Mouse (Mus musculus) kidney, adult 2 months (tissue): ENCODE data around the gene Cd151. TPM values are rescaled to one million over a fixed set of nuclear protein-coding genes. Genes with fewer than 3 reads are reported as not detected.

Source experiments
- DNase-seq: peaks from one replicate; pipeline ENCODE4 v3.0.0; 2021
- H3K27ac ChIP-seq: fragments of 200-500 bp; 2 replicates; pipeline ENCODE4 v1.5.1; 2012; ENCODE audit warnings: low read depth, low read length, control low read depth, inconsistent platforms; ENCODE audit not compliant: insufficient read depth
- H3K27me3 ChIP-seq: fragments of 200-500 bp; replicated peaks from 2 replicates; pipeline ENCODE4 v1.6.1; 2012; ENCODE audit warnings: mild to moderate bottlenecking, moderate library complexity, low read length, inconsistent platforms; ENCODE audit not compliant: control insufficient read depth, insufficient read depth
- H3K36me3 ChIP-seq: fragments of 200-500 bp; 2 replicates; pipeline ENCODE4 v1.6.1; 2012; ENCODE audit warnings: mild to moderate bottlenecking, moderate library complexity, low read length, inconsistent platforms; ENCODE audit not compliant: control insufficient read depth, insufficient read depth
- H3K4me1 ChIP-seq: fragments of 200-500 bp; 2 replicates; pipeline ENCODE4 v1.6.1; 2011; ENCODE audit warnings: low read length; ENCODE audit not compliant: control insufficient read depth, insufficient read depth
- H3K4me3 ChIP-seq: fragments of 200-500 bp; 2 replicates; pipeline ENCODE4 v1.5.1; 2011; ENCODE audit warnings: mild to moderate bottlenecking, low read depth, low read length, control low read depth; ENCODE audit not compliant: insufficient read depth
- CTCF ChIP-seq: fragments of 200-500 bp; conservative IDR thresholded peaks from 2 replicates; pipeline ENCODE4 v1.5.1; 2011; ENCODE audit warnings: low read depth, mild to moderate bottlenecking, control low read depth, low read length, moderate library complexity, mixed read lengths; ENCODE audit not compliant: insufficient read depth, insufficient read length
- POLR2A ChIP-seq: fragments of 200-500 bp; IDR thresholded peaks from one replicate; pipeline ENCODE4 v1.6.1; 2011; ENCODE audit warnings: low read depth, low read length, control low read depth
- WGBS: fragments of 180-500 bp; shearing (Covaris S2); methylation state at CpG from one replicate; pipeline ENCODE4 v1.1.7; 2018; 5-methylcytosine and 5-hydroxymethylcytosine counted together
- polyA plus RNA-seq: library from polyadenylated mRNA; depleted of rRNA; stranded (reverse); fragments of >200 nt; gene quantifications from 2 replicates; pipeline ENCODE4 v1.2.3, GENCODE M21; 2012

The Cd151 gene
- polyA plus RNA-seq, 1 experiment: 274 TPM

DNA sequence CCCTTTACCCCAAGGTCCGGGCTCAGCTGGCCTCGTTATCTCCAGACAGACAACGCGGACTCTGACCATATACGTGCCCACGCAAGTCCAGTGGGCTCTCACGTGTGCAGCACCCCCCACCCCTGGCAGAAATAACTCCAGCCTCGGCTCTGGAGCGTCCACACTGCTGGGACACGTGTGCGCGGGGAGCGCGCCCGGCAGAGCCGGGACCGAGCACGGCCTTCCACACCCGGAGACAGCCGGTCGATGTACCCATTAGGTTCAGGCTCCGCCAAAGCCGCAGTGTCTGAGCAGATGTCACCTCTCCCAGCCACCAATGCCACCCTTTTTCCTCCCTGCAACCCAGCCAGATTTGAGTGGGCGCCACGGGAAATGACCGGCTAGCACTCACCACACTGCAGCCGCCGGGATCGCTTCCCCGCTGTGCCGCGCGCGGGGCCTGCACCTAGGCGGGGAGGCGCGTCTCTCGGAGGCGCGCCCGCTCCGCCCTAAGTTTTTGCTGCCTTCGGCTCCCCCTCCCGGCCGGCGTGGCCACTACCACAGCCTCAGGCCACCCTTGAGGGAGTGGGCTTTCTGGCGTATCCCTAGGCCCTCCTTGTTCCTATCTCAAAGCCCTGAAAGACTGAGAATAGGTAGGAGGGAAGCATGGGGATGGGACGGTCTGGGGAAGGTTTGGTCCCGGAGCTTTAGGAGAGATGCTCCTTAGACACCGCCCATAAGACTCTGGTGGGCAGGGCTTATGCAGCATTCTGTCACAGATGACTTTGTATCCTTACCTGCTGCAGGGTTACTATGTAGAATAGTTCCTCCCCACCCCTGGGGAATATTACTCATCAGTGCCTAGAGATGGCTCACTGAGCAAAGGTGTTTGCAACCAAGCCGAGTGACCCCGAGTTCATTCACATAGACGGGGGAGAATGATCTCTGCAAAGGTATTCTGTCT is 29.7 kb upstream of the Cd151 start, which contains the start of gene Slc25a22:
Gene Slc25a22 (minus strand): TSS at position 715 of the 943 bp plus-strand sequence.
- H3K4me3 ChIP-seq: peak within 1 kb of the TSS; percentile 83
- no peaks in the 10 kb centered on the region for H3K36me3 ChIP-seq
- WGBS: 8% methylated on average over 53 of the region's 53 CpGs
- H3K27ac ChIP-seq: peak within 1 kb of the TSS; percentile 51
- peak; percentile 57 for TF ChIP-seq CTCF
- TF ChIP-seq POLR2A: peak; percentile 8
- peak; percentile 83 for DNase-seq
- H3K27me3 ChIP-seq: no peaks in the 10 kb centered on the region
- H3K4me1 ChIP-seq: peaks cover 40% of the 10 kb centered on the region

- 87% methylated on average over 12 of the region's 12 CpGs for WGBS
- DNase-seq: no peak
- H3K27me3 ChIP-seq: no peaks in the 10 kb centered on the region
- no peak overlapping the region for H3K27ac ChIP-seq
- peaks cover 39% of the 10 kb centered on the region for H3K4me1 ChIP-seq
- no peak overlapping the region for H3K4me3 ChIP-seq
- TF ChIP-seq CTCF: no peak
- TF ChIP-seq POLR2A: no peak
- no peaks in the 10 kb centered on the region for H3K36me3 ChIP-seq
These were observed 28.8 kb upstream of the Cd151 start for GRCm38 (mm10) chr7:141438201-141438968.

DNA sequence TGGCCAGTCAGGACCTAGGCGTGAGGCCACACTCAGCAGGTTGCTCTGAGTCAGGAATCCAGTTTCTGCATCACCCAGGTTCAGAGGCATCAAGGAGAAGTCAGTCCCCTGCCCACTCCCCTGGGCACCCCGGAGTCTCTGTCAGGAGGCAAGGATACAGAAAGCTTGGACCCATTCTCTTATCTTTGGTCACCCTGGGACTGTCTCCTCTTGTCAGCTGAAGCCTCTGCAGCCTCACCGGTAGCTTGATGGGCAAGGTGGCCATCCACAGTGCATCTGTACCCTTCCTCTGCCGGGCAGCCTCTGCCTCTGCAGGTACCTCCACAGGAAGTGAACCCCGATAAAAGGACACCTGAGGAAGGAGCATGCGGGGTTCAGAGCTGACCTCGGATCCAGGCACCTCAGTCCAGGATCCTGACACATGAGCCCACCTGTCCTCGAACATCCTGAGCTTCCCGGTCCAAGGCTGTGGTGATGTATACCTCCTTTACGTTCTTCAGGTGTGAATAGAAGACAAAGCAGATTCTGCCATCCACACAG is 28.0 kb upstream of the Cd151 start:
- H3K4me1 ChIP-seq: peaks cover 33% of the 10 kb centered on the region
- DNase-seq: no peak
- no peaks in the 10 kb centered on the region for H3K36me3 ChIP-seq
- TF ChIP-seq CTCF (no peak), POLR2A (no peak)
- WGBS: 97% methylated on average over 10 of the region's 10 CpGs
- no peak overlapping the region for H3K27ac ChIP-seq
- no peaks in the 10 kb centered on the region for H3K27me3 ChIP-seq
- H3K4me3 ChIP-seq: no peak overlapping the region

DNA sequence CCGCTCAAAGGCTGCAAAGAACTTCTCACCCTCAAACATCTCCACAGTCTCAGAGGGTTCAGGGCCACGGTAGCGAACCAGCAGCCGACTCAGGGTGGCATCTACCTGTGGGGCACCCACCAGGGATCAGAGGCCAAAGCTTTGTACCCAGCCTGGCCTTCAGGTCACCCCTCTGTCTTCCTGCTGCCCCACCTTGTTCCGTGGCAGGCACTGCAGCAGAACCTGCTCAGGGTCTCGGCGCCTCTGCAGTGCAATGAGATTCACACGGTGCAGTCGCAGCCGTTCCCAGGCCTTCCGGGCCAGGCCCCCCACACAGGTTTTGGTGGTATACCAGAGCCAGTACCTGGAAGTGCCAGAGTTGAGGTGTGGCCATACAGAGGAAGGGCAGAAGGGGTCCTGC is 27.4 kb upstream of the Cd151 start:
- WGBS: 95% methylated on average over 11 of the region's 11 CpGs
- Histone ChIP-seq H3K4me1 (peaks cover 28% of the 10 kb centered on the region), H3K27me3 (no peaks in the 10 kb centered on the region), H3K27ac (no peak overlapping the region), H3K4me3 (no peak overlapping the region), H3K36me3 (no peaks in the 10 kb centered on the region)
- no peak for DNase-seq
- TF ChIP-seq POLR2A (no peak), CTCF (no peak)

DNA sequence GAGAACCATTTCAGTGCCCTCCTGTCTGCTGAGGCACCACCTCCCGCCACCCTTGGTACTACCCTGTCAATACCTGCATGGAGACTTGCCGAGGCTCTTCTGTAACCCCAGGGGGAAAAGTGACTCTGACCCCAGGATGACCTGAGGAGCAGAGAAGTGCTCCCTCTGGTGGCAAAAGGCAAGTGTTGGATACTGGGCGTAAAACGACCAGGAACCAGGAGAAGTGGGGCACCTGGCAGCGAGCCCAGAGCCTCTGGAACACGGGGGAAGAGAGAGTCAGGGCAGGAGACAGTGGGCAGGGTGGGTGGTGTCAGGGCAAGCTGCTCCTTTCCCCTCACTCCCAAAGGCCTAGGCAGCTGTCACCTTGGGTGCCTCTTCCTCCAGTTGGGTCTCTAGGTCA is 26.6 kb upstream of the Cd151 start:
- Histone ChIP-seq H3K4me3 (no peak overlapping the region), H3K27me3 (no peaks in the 10 kb centered on the region), H3K27ac (no peak overlapping the region), H3K4me1 (peaks cover 23% of the 10 kb centered on the region), H3K36me3 (no peaks in the 10 kb centered on the region)
- WGBS: 23% methylated on average over 6 of the region's 6 CpGs
- DNase-seq: peak; percentile 76
- no peak for TF ChIP-seq POLR2A
- peak; percentile 81 for TF ChIP-seq CTCF

DNA sequence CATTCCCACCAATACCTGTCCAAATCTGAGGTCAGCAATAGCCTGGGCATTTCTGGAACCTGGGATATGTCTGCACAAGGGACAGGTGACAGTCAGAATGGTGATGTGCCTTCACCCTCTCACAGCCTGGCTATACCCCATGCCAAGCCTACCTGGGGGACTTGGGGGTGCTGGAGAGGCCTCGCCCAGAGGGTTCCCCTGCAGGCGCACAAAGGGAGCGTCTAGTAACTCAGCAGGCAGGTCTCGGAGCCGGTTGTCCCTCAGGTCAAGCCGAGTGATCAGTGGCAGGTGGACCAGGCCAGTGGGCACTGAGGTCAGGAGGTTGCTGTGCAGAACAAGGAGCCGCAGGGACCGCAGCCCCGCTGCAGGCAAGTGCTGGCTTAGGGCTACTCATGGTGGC is 25.7 kb upstream of the Cd151 start:
- no peak overlapping the region for H3K4me3 ChIP-seq
- no peaks in the 10 kb centered on the region for H3K36me3 ChIP-seq
- no peak for TF ChIP-seq POLR2A
- TF ChIP-seq CTCF: no peak
- peaks cover 15% of the 10 kb centered on the region for H3K4me1 ChIP-seq
- no peaks in the 10 kb centered on the region for H3K27me3 ChIP-seq
- DNase-seq: no peak
- 95% methylated on average over 9 of the region's 9 CpGs for WGBS
- no peak overlapping the region for H3K27ac ChIP-seq

- no peak for DNase-seq
- no peak overlapping the region for H3K27ac ChIP-seq
- no peak for TF ChIP-seq CTCF
- no peak for TF ChIP-seq POLR2A
- H3K4me1 ChIP-seq: peaks cover 11% of the 10 kb centered on the region
- no peaks in the 10 kb centered on the region for H3K36me3 ChIP-seq
- no peak overlapping the region for H3K4me3 ChIP-seq
- WGBS: 92% methylated on average over 13 of the region's 13 CpGs
- no peaks in the 10 kb centered on the region for H3K27me3 ChIP-seq
These were observed 25.0 kb upstream of the Cd151 start for GRCm38 (mm10) chr7:141442199-141442598.
